ENCODE assay signal across 8 mouse cellular contexts in the genomic region with DNA sequence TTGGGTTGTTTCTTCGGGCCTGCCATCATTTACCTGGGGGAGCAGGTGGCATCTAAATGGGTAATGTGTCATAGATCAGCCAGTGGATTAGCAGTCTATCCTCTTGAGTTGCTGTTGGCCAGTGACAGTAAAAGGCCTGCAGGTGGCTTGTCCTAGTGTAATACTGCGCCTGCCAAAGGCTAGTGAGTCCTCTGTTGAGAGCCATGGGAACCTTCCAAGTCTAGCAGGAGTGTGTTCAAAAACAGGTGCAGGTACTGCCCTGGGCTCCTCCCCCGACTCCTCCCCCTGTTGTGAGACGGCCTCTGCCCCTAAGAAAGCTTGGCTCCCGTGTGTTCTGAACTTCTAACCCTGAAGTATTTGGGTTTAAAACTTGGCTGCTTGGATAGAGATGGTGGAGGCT. TPM values are rescaled to one million over a fixed set of nuclear protein-coding genes. Genes with fewer than 3 reads are reported as not detected.
DNase-seq lines count a peak whose midpoint lies in the region; ATAC-seq lines count a peak whose summit lies in the region.

No protein-coding gene starts in this region.

- intact Hi-C loops in heart, postnatal 14 days (cut with DNase I) = loop anchor here (5.0 to 10.0 kb wide), 2 partner anchors 166 to 222 kb away; no protein-coding TSS in a partner anchor

- peak overlapping the region; percentile 82 for H3K9ac ChIP-seq in hindbrain, embryonic 15.5 days
- no peak overlapping the region for H3K9ac ChIP-seq in liver, embryonic 15.5 days

- H3K27ac ChIP-seq in hindbrain, embryonic 15.5 days (replicated peaks) = no peak overlapping the region
- no peak overlapping the region for H3K27ac ChIP-seq in liver, embryonic 15.5 days (replicated peaks)

- H3K4me2 ChIP-seq in hindbrain, embryonic 15.5 days = peak overlapping the region; percentile 90
- peak overlapping the region; percentile 78 for H3K4me2 ChIP-seq in liver, embryonic 15.5 days

- DNase-seq in heart, adult 18-20 months = peak; percentile 22 to 28
- DNase-seq in heart, postnatal 14 days = no peak
- peak; percentile 79 to 89 for DNase-seq in cerebellum, postnatal 14 days
- DNase-seq in urinary bladder, adult 2 months (ENCODE audit: low spot score) = no peak
- DNase-seq in left cerebral cortex, adult 18-20 months (ENCODE audit: low spot score in 2 of 2) = no peak

- no peaks in the 10 kb centered on the region for H3K36me3 ChIP-seq in hindbrain, embryonic 15.5 days
- no peaks in the 10 kb centered on the region for H3K36me3 ChIP-seq in liver, embryonic 15.5 days (replicated peaks)

- peaks cover 36% of the 10 kb centered on the region for H3K4me1 ChIP-seq in hindbrain, embryonic 15.5 days (replicated peaks)
- H3K4me1 ChIP-seq in liver, embryonic 15.5 days (replicated peaks) = peaks cover 19% of the 10 kb centered on the region

- peak overlapping the region; percentile 75 for H3K4me3 ChIP-seq in hindbrain, embryonic 15.5 days
- H3K4me3 ChIP-seq in liver, embryonic 15.5 days (replicated peaks) = 0 out of 2 replicates have a peak overlapping the region, but pooled peaks have one; percentile 64

- no peaks in the 10 kb centered on the region for H3K27me3 ChIP-seq in hindbrain, embryonic 15.5 days
- H3K27me3 ChIP-seq in liver, embryonic 15.5 days = peaks cover 52% of the 10 kb centered on the region

- no peak for ATAC-seq in hindbrain, embryonic 15.5 days (ENCODE audit: low FRiP score, low read depth)
- ATAC-seq in liver, embryonic 15.5 days (ENCODE audit: insufficient read depth) = no peak
- ATAC-seq in megakaryocyte, adult 5-6 weeks (ENCODE audit: poor library complexity, severe bottlenecking) = no peak

- no peaks in the 10 kb centered on the region for H3K9me3 ChIP-seq in hindbrain, embryonic 15.5 days
- no peaks in the 10 kb centered on the region for H3K9me3 ChIP-seq in liver, embryonic 15.5 days (replicated peaks)

- 22% methylated on average over 5 of the region's 5 CpGs for WGBS in hindbrain, embryonic 15.5 days
- WGBS in liver, embryonic 15.5 days (ENCODE audit: insufficient replicate concordance) = 31% methylated on average over 5 of the region's 5 CpGs

RNA-seq across cellular contexts. Expression of a gene that starts 1.9 kb away (rescaled TPM):
- 10 to 100 TPM; 59.4 to 59.7 TPM for total RNA-seq in heart, adult 18-20 months (2021)
- total RNA-seq in heart, postnatal 14 days (2021) = 10 to 100 TPM; 47.7 to 49.8 TPM
- 49.8 and 50.0 TPM in 2 replicates for polyA plus RNA-seq in hindbrain, embryonic 15.5 days (2015; fragmentation: Nextera tagmentation; extraction: Ambion mirVana)
- polyA plus RNA-seq in liver, embryonic 15.5 days (2015; fragmentation: Nextera tagmentation; extraction: Ambion mirVana) = 1.3 and 1.9 TPM in 2 replicates
- total RNA-seq in megakaryocyte, adult 5-6 weeks (2015) = 7.9 and 9.1 TPM in 2 replicates
- 4.0 and 8.1 TPM in 2 replicates for total RNA-seq in megakaryocyte, adult 5-6 weeks (2017)
- 11.3 and 16.6 TPM in 2 replicates for polyA plus RNA-seq in urinary bladder, adult 2 months (2012; rRNA removed)
- 100 to 1,000 TPM; 224 to 253 TPM for total RNA-seq in left cerebral cortex, adult 18-20 months (2021)

Comparison
In these comparisons a context has a peak if more than half of its experiments do, and no peak if none do; other contexts are left out.
1. DNase-seq: peak in heart, adult 18-20 months (2 of 2) and cerebellum, postnatal 14 days (2 of 2); none in heart, postnatal 14 days (0 of 2), urinary bladder, adult 2 months (single experiment) and left cerebral cortex, adult 18-20 months (0 of 2).
2. RNA of a gene that starts 1.9 kb away (total RNA-seq): 224 to 253 TPM in left cerebral cortex, adult 18-20 months, 59.4 to 59.7 TPM in heart, adult 18-20 months and 47.7 to 49.8 TPM in heart, postnatal 14 days; 4.0 to 9.1 TPM in megakaryocyte, adult 5-6 weeks; every median in the first group is over 4 times any median in the second.